Mouse (Mus musculus): ENCODE measurements around the gene Nhsl1.

DNA sequence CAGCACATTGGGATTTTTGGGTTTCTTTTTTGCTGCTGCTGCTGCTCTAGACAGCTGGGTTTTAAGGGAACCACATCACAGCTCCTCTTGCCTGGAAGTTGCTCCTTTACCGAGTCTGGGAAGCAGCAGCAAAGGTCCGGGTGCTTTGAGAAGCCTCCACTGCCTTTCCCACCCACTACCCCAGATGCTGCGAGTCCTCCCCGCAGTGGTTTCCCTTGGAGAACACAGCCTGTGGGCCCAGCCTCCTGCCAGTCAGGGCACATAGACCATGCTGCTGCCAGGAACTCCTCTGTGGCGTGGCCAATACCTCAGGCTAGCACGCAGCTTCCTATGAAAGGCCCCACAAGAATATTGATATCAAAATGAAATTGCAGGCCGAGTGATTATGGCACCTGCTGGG is 178.3 kb downstream of the Nhsl1 start:
- TF ChIP-seq CTCF (IDR thresholded peaks at IDR 0.05) (no peak), EP300 (IDR thresholded peaks at IDR 0.05) (no peak)
